Mouse (Mus musculus): ENCODE measurements around the gene Tnr. TPM values are rescaled to one million over a fixed set of nuclear protein-coding genes. Genes with fewer than 3 reads are reported as not detected.
A peak's percentile ranks its signal among the peaks of the same experiment; 100 is the strongest.

Tnr gene
- polyA plus RNA-seq, 1 experiment from 2014 or later = not detected

GRCm38 (mm10) chr1:159801753-159802152, 278.2 kb downstream of the Tnr start:
- Histone ChIP-seq H3K4me3 (no peak overlapping the region), H3K9ac (no peak overlapping the region), H3K36me3 (no peaks in the 10 kb centered on the region), H3K27me3 (replicated peaks) (no peaks in the 10 kb centered on the region), H3K4me1 (no peaks in the 10 kb centered on the region), H3K9me3 (no peaks in the 10 kb centered on the region), H3K27ac (replicated peaks) (no peak overlapping the region), H3K4me2 (no peak overlapping the region)
- no peak for ATAC-seq (ENCODE audit: extremely low read depth, insufficient number of reproducible peaks, low FRiP score, low TSS enrichment)
- 61% methylated on average over 4 of the region's 4 CpGs for WGBS

DNA sequence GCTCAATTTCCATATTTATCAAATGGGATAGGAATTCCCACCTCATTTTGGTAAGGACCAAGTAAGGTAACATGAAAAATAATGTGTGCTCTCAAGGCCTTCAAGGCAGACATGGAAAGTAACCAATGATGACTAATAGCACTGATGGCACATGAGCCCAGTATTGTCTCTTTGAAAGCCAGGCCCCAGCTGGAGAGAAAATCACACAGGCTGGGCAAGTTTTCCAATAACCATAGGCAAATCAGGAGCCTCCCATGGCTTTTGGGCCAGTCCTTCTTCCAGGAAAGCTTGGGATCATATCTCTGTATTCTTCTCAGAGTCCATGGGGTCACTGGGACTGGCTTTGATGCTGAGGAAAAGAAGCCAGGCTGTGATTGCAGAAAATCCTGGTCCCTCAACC, 280.1 kb downstream of the Tnr start:
- Histone ChIP-seq H3K4me1 (no peaks in the 10 kb centered on the region), H3K27me3 (replicated peaks) (no peaks in the 10 kb centered on the region), H3K9ac (no peak overlapping the region), H3K36me3 (no peaks in the 10 kb centered on the region), H3K4me2 (no peak overlapping the region), H3K27ac (replicated peaks) (no peak overlapping the region), H3K9me3 (no peaks in the 10 kb centered on the region), H3K4me3 (no peak overlapping the region)
- no peak for ATAC-seq (ENCODE audit: extremely low read depth, insufficient number of reproducible peaks, low FRiP score, low TSS enrichment)

DNA sequence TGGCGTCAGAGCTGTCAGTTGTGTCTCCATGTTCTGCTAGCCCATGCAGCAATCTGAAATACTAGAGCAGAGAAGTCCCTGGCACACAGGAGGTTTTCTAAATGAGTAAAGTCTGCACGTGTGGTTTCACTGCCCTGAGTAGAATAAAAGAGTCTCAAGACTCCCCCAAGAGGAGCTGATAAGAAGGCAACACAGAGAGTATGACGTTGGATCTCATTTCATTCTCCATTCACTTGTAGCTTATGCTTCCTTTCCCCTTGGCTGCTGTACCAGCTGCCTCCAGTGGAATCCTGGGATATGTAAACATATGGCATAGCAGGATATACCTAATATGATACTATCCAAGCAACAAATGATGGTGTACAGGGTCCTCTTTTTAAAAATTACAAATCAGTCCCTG, 285.9 kb downstream of the Tnr start:
- no peak for ATAC-seq (ENCODE audit: extremely low read depth, insufficient number of reproducible peaks, low FRiP score, low TSS enrichment)
- no peak overlapping the region for H3K27ac ChIP-seq (replicated peaks)
- WGBS = 35% methylated on average over 3 of the region's 3 CpGs
- no peak overlapping the region for H3K9ac ChIP-seq
- no peak overlapping the region for H3K4me2 ChIP-seq
- H3K9me3 ChIP-seq = no peaks in the 10 kb centered on the region
- H3K36me3 ChIP-seq = no peaks in the 10 kb centered on the region
- no peak overlapping the region for H3K4me3 ChIP-seq
- H3K27me3 ChIP-seq (replicated peaks) = no peaks in the 10 kb centered on the region; the same call in 1 of the 2 replicates
- no peaks in the 10 kb centered on the region for H3K4me1 ChIP-seq

- H3K9me3 ChIP-seq = no peaks in the 10 kb centered on the region
- no peaks in the 10 kb centered on the region; the same call in 1 of the 2 replicates for H3K27me3 ChIP-seq (replicated peaks)
- no peaks in the 10 kb centered on the region for H3K36me3 ChIP-seq
- H3K4me2 ChIP-seq = no peak overlapping the region
- no peaks in the 10 kb centered on the region for H3K4me1 ChIP-seq
- no peak overlapping the region for H3K27ac ChIP-seq (replicated peaks)
- no peak overlapping the region for H3K9ac ChIP-seq
- ATAC-seq (ENCODE audit: extremely low read depth, insufficient number of reproducible peaks, low FRiP score, low TSS enrichment) = no peak
- no peak overlapping the region for H3K4me3 ChIP-seq
- WGBS = 58% methylated on average over 2 of the region's 2 CpGs
Observed at GRCm38 (mm10) chr1:159811805-159812204, 288.2 kb downstream of the Tnr start.

GRCm38 (mm10) chr1:159812820-159813411, 289.3 kb downstream of the Tnr start:
- H3K27me3 ChIP-seq (replicated peaks) = no peaks in the 10 kb centered on the region; the same call in 1 of the 2 replicates
- H3K36me3 ChIP-seq = no peaks in the 10 kb centered on the region
- H3K9me3 ChIP-seq = no peaks in the 10 kb centered on the region
- no peak for ATAC-seq (ENCODE audit: extremely low read depth, insufficient number of reproducible peaks, low FRiP score, low TSS enrichment)
- no peak overlapping the region for H3K27ac ChIP-seq (replicated peaks)
- no peaks in the 10 kb centered on the region for H3K4me1 ChIP-seq
- WGBS = 10% methylated on average over 7 of the region's 8 CpGs
- H3K9ac ChIP-seq = no peak overlapping the region
- H3K4me3 ChIP-seq = no peak overlapping the region
- H3K4me2 ChIP-seq = peak overlapping the region; percentile 20; the same call in 1 of the 2 replicates

DNA sequence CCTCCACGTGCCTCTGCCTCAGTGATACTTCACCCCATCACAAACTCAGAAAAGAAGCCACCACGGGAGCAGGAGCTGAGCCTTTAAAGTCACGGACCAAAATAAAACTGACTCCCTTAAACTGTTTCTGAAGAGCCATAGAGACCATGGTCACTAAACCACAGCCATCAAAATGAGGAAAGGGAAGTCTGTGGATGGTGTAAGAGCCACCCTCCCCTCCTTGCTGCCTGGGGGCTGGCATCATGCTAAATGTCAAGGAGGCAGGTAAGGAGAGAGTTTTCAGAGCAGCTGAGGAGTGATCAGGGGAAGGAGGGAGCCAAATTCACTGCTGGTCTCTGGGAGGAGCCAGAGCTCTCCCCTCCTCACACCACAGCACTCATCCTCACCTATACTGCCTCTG, 290.8 kb downstream of the Tnr start:
- Histone ChIP-seq H3K27me3 (replicated peaks) (no peaks in the 10 kb centered on the region; the same call in 1 of the 2 replicates), H3K4me1 (no peaks in the 10 kb centered on the region), H3K9me3 (no peaks in the 10 kb centered on the region), H3K27ac (replicated peaks) (no peak overlapping the region), H3K4me3 (no peak overlapping the region), H3K9ac (no peak overlapping the region), H3K4me2 (no peak overlapping the region), H3K36me3 (no peaks in the 10 kb centered on the region)
- no peak for ATAC-seq (ENCODE audit: extremely low read depth, insufficient number of reproducible peaks, low FRiP score, low TSS enrichment)
- WGBS = 26% methylated on average over 3 of the region's 3 CpGs

DNA sequence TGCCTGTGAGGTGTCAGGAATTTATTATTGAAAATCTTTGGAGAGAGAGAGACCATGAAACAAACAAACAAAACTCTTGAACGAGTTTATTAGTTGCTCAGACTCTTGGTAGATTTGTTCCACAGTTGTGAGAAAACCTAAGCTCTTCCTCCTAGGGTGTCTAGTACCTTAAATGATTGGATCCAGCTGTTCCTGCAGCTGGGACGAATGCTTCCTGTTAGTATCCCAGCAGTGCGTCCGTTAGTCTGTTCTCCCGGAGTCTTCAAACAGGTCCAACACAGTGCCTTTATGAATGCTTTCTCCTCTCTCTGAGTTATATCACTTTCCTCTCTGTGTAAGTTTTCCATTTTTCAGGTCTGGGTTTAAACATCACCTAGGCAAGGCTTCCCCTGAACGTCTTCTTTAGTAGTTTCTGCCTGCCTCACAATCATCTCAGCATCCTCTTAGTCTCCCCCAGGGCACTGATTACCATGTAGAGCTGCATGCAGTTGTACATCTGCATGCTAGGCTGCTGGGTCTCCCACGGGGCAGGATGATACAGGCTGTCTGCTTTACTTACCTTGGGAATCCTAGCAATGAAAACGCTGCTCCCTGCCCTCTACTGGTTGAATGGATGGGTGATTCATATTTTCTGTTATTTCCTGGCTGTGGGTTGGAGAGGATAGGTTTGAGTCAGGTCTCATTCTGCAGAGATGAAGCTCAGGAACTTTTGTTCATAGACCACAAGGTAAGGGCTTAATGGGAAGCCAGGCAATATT, 293.2 kb downstream of the Tnr start:
- Histone ChIP-seq H3K4me2 (no peak overlapping the region), H3K36me3 (no peaks in the 10 kb centered on the region), H3K4me3 (no peak overlapping the region), H3K27ac (replicated peaks) (no peak overlapping the region), H3K9ac (no peak overlapping the region), H3K4me1 (no peaks in the 10 kb centered on the region), H3K27me3 (replicated peaks) (no peaks in the 10 kb centered on the region), H3K9me3 (no peaks in the 10 kb centered on the region)
- ATAC-seq (ENCODE audit: extremely low read depth, insufficient number of reproducible peaks, low FRiP score, low TSS enrichment) = no peak
- WGBS = 39% methylated on average over 8 of the region's 8 CpGs

DNA sequence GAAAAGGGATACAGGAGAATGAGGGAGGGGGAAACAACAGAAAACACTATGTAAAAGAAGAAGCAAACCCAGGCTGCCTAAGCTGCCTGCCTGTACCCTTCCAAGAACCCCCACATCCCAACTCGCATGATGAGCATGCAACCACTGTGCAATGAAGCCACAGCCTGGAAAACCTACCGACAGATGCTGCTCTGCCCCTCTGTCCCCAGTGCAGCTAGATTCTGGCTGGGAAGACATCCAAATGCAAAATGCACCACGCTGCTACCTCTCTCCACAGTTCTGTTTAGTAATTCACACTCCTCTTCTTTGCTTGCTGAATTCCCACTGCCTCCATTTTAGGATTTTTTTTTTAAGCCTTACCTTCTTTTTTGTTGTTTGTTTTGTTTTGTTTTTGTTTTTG, 295.9 kb downstream of the Tnr start:
- ATAC-seq (ENCODE audit: extremely low read depth, insufficient number of reproducible peaks, low FRiP score, low TSS enrichment) = no peak
- H3K36me3 ChIP-seq = no peaks in the 10 kb centered on the region
- H3K9ac ChIP-seq = no peak overlapping the region
- no peaks in the 10 kb centered on the region for H3K27me3 ChIP-seq (replicated peaks)
- H3K27ac ChIP-seq (replicated peaks) = no peak overlapping the region
- no peak overlapping the region for H3K4me3 ChIP-seq
- no peaks in the 10 kb centered on the region for H3K9me3 ChIP-seq
- 47% methylated on average over 3 of the region's 3 CpGs for WGBS
- H3K4me1 ChIP-seq = no peaks in the 10 kb centered on the region
- no peak overlapping the region for H3K4me2 ChIP-seq

GRCm38 (mm10) chr1:159822416-159822815, 298.8 kb downstream of the Tnr start:
- WGBS = 67% methylated on average over 2 of the region's 2 CpGs
- Histone ChIP-seq H3K9ac (no peak overlapping the region), H3K4me1 (no peaks in the 10 kb centered on the region), H3K9me3 (no peaks in the 10 kb centered on the region), H3K4me2 (no peak overlapping the region), H3K27ac (replicated peaks) (no peak overlapping the region), H3K4me3 (no peak overlapping the region), H3K27me3 (replicated peaks) (no peaks in the 10 kb centered on the region), H3K36me3 (no peaks in the 10 kb centered on the region)
- ATAC-seq (ENCODE audit: extremely low read depth, insufficient number of reproducible peaks, low FRiP score, low TSS enrichment) = no peak

GRCm38 (mm10) chr1:159828531-159828930, 305.0 kb downstream of the Tnr start:
- WGBS = 81% methylated on average over 2 of the region's 2 CpGs
- Histone ChIP-seq H3K27ac (replicated peaks) (no peak overlapping the region), H3K9ac (no peak overlapping the region), H3K4me3 (no peak overlapping the region), H3K9me3 (no peaks in the 10 kb centered on the region), H3K4me1 (no peaks in the 10 kb centered on the region), H3K4me2 (no peak overlapping the region), H3K27me3 (replicated peaks) (no peaks in the 10 kb centered on the region), H3K36me3 (no peaks in the 10 kb centered on the region)
- ATAC-seq (ENCODE audit: extremely low read depth, insufficient number of reproducible peaks, low FRiP score, low TSS enrichment) = no peak

DNA sequence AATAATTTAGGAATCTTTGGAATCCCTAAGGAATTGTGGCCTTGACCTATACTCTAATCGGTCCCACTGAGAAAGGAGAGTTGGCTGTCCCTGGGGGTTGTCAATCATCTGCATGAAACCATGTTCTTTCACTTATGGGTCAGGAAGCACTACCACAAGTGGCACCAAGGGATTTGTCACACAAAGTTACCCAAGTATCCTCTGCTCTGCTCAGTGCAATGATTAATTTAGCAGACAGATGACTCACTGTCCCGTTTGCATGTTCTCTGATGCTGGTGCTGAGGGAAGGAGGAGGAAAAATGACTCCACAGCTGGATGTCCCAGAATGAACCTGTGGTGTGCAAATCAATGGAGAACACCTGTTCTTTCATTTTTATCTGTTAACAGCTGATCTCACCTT, 309.6 kb downstream of the Tnr start:
- ATAC-seq (ENCODE audit: extremely low read depth, insufficient number of reproducible peaks, low FRiP score, low TSS enrichment) = no peak
- WGBS = 46% methylated on average over 2 of the region's 2 CpGs
- no peak overlapping the region for H3K27ac ChIP-seq (replicated peaks)
- no peak overlapping the region for H3K4me2 ChIP-seq
- H3K4me3 ChIP-seq = no peak overlapping the region
- no peaks in the 10 kb centered on the region for H3K36me3 ChIP-seq
- H3K9ac ChIP-seq = no peak overlapping the region
- H3K27me3 ChIP-seq (replicated peaks) = no peaks in the 10 kb centered on the region
- H3K4me1 ChIP-seq = no peaks in the 10 kb centered on the region
- no peaks in the 10 kb centered on the region for H3K9me3 ChIP-seq

Data from heart, embryonic 13.5 days (tissue).